Mouse (Mus musculus) CH12.LX (cell line): ENCODE results near the gene Glo1.

ENCODE experiments used
- CHD2 ChIP-seq: IDR thresholded peaks from 2 replicates; pipeline ENCODE4 v1.6.1; 2011; ENCODE audit warnings: low read length, improper control_type of control experiment
- CTCF ChIP-seq, 2 experiments: IDR thresholded peaks in 1 of 2; conservative IDR thresholded peaks in 1 of 2; 2 replicates each; pipeline ENCODE4 v1.5.1; 2011 to 2012; ENCODE audit warnings: low read depth in 2 of 2, low read length in 2 of 2, improper control_type of control experiment in 1 of 2, inconsistent platforms in 1 of 2, mild to moderate bottlenecking in 1 of 2, moderate library complexity in 1 of 2
- E2F4 ChIP-seq: IDR thresholded peaks from 2 replicates; pipeline ENCODE4 v1.6.1; 2011; ENCODE audit warnings: low read depth, low read length, improper control_type of control experiment; ENCODE audit not compliant: insufficient replicate concordance
- EP300 ChIP-seq: IDR thresholded peaks from 2 replicates; pipeline ENCODE4 v1.6.1; 2011; ENCODE audit warnings: low read length, improper control_type of control experiment
- GABPA ChIP-seq: IDR thresholded peaks from 2 replicates; pipeline ENCODE4 v1.6.1; 2012; ENCODE audit warnings: low read depth, low read length, improper control_type of control experiment, inconsistent platforms; ENCODE audit not compliant: insufficient replicate concordance
- HCFC1 ChIP-seq: IDR thresholded peaks from 2 replicates; pipeline ENCODE4 v1.6.1; 2012; ENCODE audit warnings: low read depth, mild to moderate bottlenecking, inconsistent platforms, low read length, improper control_type of control experiment
- JUN ChIP-seq: IDR thresholded peaks from 2 replicates; pipeline ENCODE4 v1.6.1; 2011; ENCODE audit warnings: low read depth, mild to moderate bottlenecking, low read length, improper control_type of control experiment, moderate library complexity; ENCODE audit not compliant: insufficient read depth
- JUND ChIP-seq: conservative IDR thresholded peaks from 2 replicates; pipeline ENCODE4 v1.6.1; 2011; ENCODE audit warnings: low read depth, low read length, improper control_type of control experiment
- MAX ChIP-seq: IDR thresholded peaks from 2 replicates; pipeline ENCODE4 v1.6.1; 2011; ENCODE audit warnings: low read length, improper control_type of control experiment
- MEF2A ChIP-seq: IDR thresholded peaks from 2 replicates; pipeline ENCODE4 v1.6.1; 2014; ENCODE audit warnings: low read depth, mild to moderate bottlenecking, inconsistent platforms, low read length, improper control_type of control experiment, borderline replicate concordance
- NELFE ChIP-seq: IDR thresholded peaks from 2 replicates; pipeline ENCODE4 v1.6.1; 2011; ENCODE audit warnings: low read depth, low read length, improper control_type of control experiment
- POLR2A ChIP-seq: IDR thresholded peaks from 2 replicates; pipeline ENCODE4 v1.6.1; 2011; ENCODE audit warnings: low read depth, mild to moderate bottlenecking, improper control_type of control experiment, low read length
- ZC3H11A ChIP-seq: IDR thresholded peaks from 2 replicates; pipeline ENCODE4 v1.6.1; 2012; ENCODE audit warnings: low read depth, mild to moderate bottlenecking, inconsistent platforms, low read length, improper control_type of control experiment

- TF ChIP-seq EP300 (no peak), GABPA (no peak), CTCF (conservative IDR thresholded peaks at IDR 0.05 in 1 of 2, IDR thresholded peaks at IDR 0.05 in 1 of 2; ENCODE audit: low read depth in 2 of 2, low read length in 2 of 2) (no peak), POLR2A (no peak), CHD2 (no peak), HCFC1 (no peak), JUN (no peak), NELFE (no peak), MAX (no peak), E2F4 (no peak), MEF2A (no peak), ZC3H11A (no peak), JUND (no peak)
Measured at GRCm38 (mm10) chr17:30580781-30581180, 45.9 kb downstream of the Glo1 start.
